Mouse (Mus musculus): ENCODE data around the gene Amer2. TPM values are rescaled to one million over a fixed set of nuclear protein-coding genes. Genes with fewer than 3 reads are reported as not detected.
"Not testable (repeated sequence)": the region's sequence is repeated elsewhere in the genome, so short reads cannot be mapped to it uniquely, and the experiment has no call there.

Amer2 gene
- total RNA-seq (2014; rRNA removed) (0.28 and 0.34 TPM in 2 replicates), polyA plus RNA-seq (2012; rRNA removed) (0.16 and 0.24 TPM in 2 replicates)

DNA sequence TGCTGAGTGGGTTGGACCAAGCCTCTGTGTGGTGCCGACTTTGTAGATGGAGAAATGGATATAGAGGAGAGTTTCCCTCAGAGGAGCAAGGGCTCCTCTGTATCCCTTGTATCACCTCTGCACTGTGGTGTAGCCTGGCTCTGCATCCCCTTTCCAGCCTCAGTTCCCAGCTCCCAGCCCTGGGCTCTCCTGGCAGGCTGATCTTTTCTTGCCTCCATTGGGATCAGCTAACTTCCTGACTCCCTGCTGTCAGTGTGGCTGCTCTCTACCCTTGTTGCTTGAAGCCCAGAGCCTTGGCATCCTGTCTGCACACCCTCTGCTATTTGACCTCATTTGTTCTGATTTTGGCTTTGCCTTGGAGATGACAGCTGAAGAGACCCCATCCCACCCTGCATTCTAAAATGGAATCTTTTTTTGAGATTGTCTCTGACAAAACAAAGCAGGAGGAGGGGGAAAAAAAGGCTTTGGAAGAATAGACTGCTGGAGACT, at the start of gene Amer2:
Gene Amer2 (plus strand): TSS at position 439 of the 489 bp plus-strand sequence.
- DNase-seq (ENCODE audit: extremely low read depth, low read depth, low spot score), result no peak
- Histone ChIP-seq H3K27me3 (ENCODE audit: control insufficient read depth, insufficient read depth, low read length) (no peaks in the 10 kb centered on the region), H3K4me1 (ENCODE audit: control insufficient read depth, insufficient read depth, low read length) (no peaks in the 10 kb centered on the region; the same call in 1 of the 2 replicates), H3K36me3 (ENCODE audit: control insufficient read depth, insufficient read depth, low read length) (no peaks in the 10 kb centered on the region), H3K4me3 (ENCODE audit: insufficient read depth, low read depth, low read length) (no peak within 1 kb of the TSS), H3K9ac (ENCODE audit: low read depth, low read length) (no peak within 1 kb of the TSS), H3K27ac (replicated peaks; ENCODE audit: insufficient read depth, low read depth, low read length) (no peak within 1 kb of the TSS), H3K79me2 (ENCODE audit: control insufficient read depth, insufficient read depth, low read length) (no peaks in the 10 kb centered on the region)
- WGBS, result 72% methylated on average over 1 of the region's 1 CpGs
- TF ChIP-seq CTCF (IDR thresholded peaks at IDR 0.05; ENCODE audit: low read depth, low read length), result no peak
- no peak for TF ChIP-seq POLR2A (IDR thresholded peaks at IDR 0.05; ENCODE audit: extremely low read depth, insufficient read depth, low read length)

DNA sequence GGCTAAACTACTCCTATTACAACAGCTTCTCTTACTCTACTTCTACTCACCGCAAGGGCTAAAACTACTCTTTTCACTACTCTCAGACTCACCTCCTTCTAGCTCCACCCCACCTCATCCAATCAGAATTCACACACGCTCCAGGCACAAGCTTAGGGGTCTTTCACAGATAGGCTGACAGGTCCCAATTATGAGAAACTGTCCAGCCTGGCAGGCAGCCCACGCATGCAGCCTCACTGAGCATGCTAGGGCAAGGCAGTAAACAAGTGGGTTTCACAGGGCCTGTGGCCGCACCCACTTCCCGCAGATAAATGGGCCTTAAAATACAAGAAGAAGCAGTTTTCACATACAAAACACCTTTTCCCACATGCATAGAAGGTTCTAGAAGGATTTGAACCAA, 33.1 kb upstream of the Amer2 start:
- not testable (repeated sequence) for H3K27ac ChIP-seq (replicated peaks; ENCODE audit: insufficient read depth, low read depth, low read length); H3K36me3 ChIP-seq (ENCODE audit: control insufficient read depth, insufficient read depth, low read length); H3K4me1 ChIP-seq (ENCODE audit: control insufficient read depth, insufficient read depth, low read length); H3K79me2 ChIP-seq (ENCODE audit: control insufficient read depth, insufficient read depth, low read length); DNase-seq (ENCODE audit: extremely low read depth, low read depth, low spot score); H3K27me3 ChIP-seq (ENCODE audit: control insufficient read depth, insufficient read depth, low read length); H3K9ac ChIP-seq (ENCODE audit: low read depth, low read length); H3K4me3 ChIP-seq (ENCODE audit: insufficient read depth, low read depth, low read length)
- 81% methylated on average over 5 of the region's 5 CpGs for WGBS

DNA sequence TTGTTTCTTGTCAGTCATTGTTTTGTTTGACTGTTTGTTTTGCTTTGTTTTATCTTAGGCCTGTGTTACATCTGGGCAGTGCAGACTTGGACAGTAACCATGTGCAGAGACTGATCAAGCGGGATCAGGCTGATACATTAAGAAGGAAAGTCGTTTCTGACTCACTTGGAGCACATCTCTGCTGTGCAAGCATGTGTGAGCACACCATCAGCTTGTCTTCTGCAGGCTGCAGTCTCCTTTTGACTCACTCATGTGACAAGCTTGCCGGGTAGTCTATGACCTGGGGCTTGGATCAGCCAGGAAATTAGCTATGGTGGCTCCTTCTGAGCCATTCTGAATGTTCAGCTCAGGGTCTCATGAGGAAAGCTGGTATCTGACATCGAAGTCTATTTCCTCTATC, 32.5 kb upstream of the Amer2 start:
- H3K27ac ChIP-seq (replicated peaks; ENCODE audit: insufficient read depth, low read depth, low read length), result no peak overlapping the region
- no peaks in the 10 kb centered on the region for H3K36me3 ChIP-seq (ENCODE audit: control insufficient read depth, insufficient read depth, low read length)
- H3K4me3 ChIP-seq (ENCODE audit: insufficient read depth, low read depth, low read length), result no peak overlapping the region
- WGBS, result 79% methylated on average over 4 of the region's 4 CpGs
- H3K9ac ChIP-seq (ENCODE audit: low read depth, low read length), result no peak overlapping the region
- no peaks in the 10 kb centered on the region for H3K79me2 ChIP-seq (ENCODE audit: control insufficient read depth, insufficient read depth, low read length)
- H3K27me3 ChIP-seq (ENCODE audit: control insufficient read depth, insufficient read depth, low read length), result no peaks in the 10 kb centered on the region
- no peak for DNase-seq (ENCODE audit: extremely low read depth, low read depth, low spot score)
- no peak for TF ChIP-seq CTCF (IDR thresholded peaks at IDR 0.05; ENCODE audit: low read depth, low read length)
- TF ChIP-seq POLR2A (IDR thresholded peaks at IDR 0.05; ENCODE audit: extremely low read depth, insufficient read depth, low read length), result no peak
- H3K4me1 ChIP-seq (ENCODE audit: control insufficient read depth, insufficient read depth, low read length), result no peaks in the 10 kb centered on the region

DNA sequence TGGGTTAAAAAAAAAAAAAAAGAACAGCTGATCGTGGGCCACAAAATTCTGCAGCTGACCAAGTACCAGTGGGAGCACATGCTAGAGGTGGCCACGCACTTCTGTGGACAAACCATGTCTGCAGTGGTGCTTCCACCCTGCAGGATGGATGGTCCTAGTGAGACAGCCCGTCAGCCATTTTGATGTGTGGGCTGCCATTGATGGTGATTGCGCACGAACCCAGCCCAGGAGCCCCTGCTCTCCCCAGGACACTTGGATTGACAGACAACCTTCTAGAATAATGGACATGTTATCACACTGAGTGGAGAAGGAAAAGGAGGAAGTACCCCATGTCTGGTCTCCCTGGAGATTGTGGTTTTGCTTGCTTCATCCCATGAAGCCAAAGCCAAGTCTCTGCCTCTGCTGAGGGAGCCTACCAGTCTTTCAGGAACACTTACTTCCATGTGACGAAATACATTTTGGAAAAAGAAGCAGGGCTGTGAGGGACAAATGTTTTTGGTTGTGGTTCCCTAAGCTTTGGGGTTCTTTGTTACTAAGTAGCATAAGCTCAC, 27.7 kb upstream of the Amer2 start:
- H3K4me3 ChIP-seq (ENCODE audit: insufficient read depth, low read depth, low read length), result no peak overlapping the region
- no peak for DNase-seq (ENCODE audit: extremely low read depth, low read depth, low spot score)
- no peaks in the 10 kb centered on the region for H3K4me1 ChIP-seq (ENCODE audit: control insufficient read depth, insufficient read depth, low read length)
- H3K79me2 ChIP-seq (ENCODE audit: control insufficient read depth, insufficient read depth, low read length), result no peaks in the 10 kb centered on the region
- 89% methylated on average over 6 of the region's 6 CpGs for WGBS
- H3K36me3 ChIP-seq (ENCODE audit: control insufficient read depth, insufficient read depth, low read length), result no peaks in the 10 kb centered on the region
- H3K27me3 ChIP-seq (ENCODE audit: control insufficient read depth, insufficient read depth, low read length), result no peaks in the 10 kb centered on the region
- no peak for TF ChIP-seq CTCF (IDR thresholded peaks at IDR 0.05; ENCODE audit: low read depth, low read length)
- no peak for TF ChIP-seq POLR2A (IDR thresholded peaks at IDR 0.05; ENCODE audit: extremely low read depth, insufficient read depth, low read length)
- H3K9ac ChIP-seq (ENCODE audit: low read depth, low read length), result no peak overlapping the region
- no peak overlapping the region for H3K27ac ChIP-seq (replicated peaks; ENCODE audit: insufficient read depth, low read depth, low read length)

DNA sequence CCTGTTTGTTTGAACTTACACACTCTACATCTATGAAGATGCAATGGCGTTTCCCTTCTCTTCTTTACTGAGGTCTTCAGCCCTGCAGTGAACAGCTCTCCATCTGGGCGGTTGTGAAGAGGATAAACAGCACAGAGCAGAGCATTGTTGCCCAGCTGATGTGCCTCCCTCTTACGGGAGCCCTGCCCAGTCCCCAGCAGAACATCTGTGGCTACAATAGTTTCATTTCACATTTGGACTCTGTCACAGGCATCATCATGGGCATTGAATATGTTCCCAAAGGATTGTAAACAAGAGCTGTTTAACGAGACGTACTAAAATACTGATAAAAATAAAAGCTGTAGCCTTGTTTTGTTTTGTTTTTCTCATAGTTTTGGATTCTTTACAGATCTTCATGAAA, 14.7 kb upstream of the Amer2 start:
- TF ChIP-seq CTCF (IDR thresholded peaks at IDR 0.05; ENCODE audit: low read depth, low read length) (no peak), POLR2A (IDR thresholded peaks at IDR 0.05; ENCODE audit: extremely low read depth, insufficient read depth, low read length) (no peak)
- 88% methylated on average over 5 of the region's 5 CpGs for WGBS
- no peak overlapping the region for H3K9ac ChIP-seq (ENCODE audit: low read depth, low read length)
- no peaks in the 10 kb centered on the region for H3K36me3 ChIP-seq (ENCODE audit: control insufficient read depth, insufficient read depth, low read length)
- DNase-seq (ENCODE audit: extremely low read depth, low read depth, low spot score), result no peak
- no peaks in the 10 kb centered on the region for H3K4me1 ChIP-seq (ENCODE audit: control insufficient read depth, insufficient read depth, low read length)
- no peaks in the 10 kb centered on the region for H3K27me3 ChIP-seq (ENCODE audit: control insufficient read depth, insufficient read depth, low read length)
- H3K4me3 ChIP-seq (ENCODE audit: insufficient read depth, low read depth, low read length), result no peak overlapping the region
- no peak overlapping the region for H3K27ac ChIP-seq (replicated peaks; ENCODE audit: insufficient read depth, low read depth, low read length)
- H3K79me2 ChIP-seq (ENCODE audit: control insufficient read depth, insufficient read depth, low read length), result no peaks in the 10 kb centered on the region

DNA sequence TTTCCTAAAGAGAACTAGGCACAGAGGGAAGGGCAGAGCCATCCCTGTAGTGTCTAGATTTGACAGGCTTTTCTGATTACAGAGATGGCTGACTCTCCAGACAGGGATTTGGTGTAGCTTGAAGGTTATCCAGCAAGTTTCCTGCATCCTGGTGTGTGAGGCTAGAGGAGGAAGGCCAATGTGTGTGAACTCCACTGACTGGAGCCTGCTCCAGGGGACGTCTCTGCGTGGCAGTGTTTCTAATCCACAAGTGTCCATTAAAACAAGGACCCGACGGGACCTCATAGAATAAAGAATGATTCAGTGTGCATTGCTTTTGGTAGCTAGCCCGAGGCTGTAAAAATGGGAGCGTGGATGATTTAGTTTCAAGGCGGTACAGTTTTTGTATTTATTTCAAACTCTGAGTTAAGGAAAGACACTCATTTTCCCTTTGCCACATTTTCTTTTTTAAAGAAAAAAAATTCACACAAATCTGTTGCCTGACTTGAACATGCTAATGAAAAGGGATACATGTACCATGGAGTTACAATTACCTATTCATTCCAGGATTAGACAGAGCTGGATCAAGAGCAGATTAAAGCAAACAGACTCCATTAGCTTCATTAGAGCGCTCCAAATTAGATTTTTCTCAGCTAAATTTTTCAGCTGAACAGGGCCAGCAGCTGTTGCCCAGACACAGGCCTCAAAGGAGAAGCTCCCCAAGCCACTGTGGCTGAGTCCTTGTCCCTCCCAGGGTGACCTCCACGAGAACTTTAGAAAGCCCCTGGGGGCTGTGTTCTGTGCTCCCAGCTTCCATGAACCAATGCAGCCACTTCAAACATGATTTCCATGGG, 11.5 kb upstream of the Amer2 start:
- no peak for TF ChIP-seq POLR2A (IDR thresholded peaks at IDR 0.05; ENCODE audit: extremely low read depth, insufficient read depth, low read length)
- no peak for TF ChIP-seq CTCF (IDR thresholded peaks at IDR 0.05; ENCODE audit: low read depth, low read length)
- H3K9ac ChIP-seq (ENCODE audit: low read depth, low read length), result no peak overlapping the region
- H3K27me3 ChIP-seq (ENCODE audit: control insufficient read depth, insufficient read depth, low read length), result no peaks in the 10 kb centered on the region
- DNase-seq (ENCODE audit: extremely low read depth, low read depth, low spot score), result no peak
- H3K79me2 ChIP-seq (ENCODE audit: control insufficient read depth, insufficient read depth, low read length), result no peaks in the 10 kb centered on the region
- H3K36me3 ChIP-seq (ENCODE audit: control insufficient read depth, insufficient read depth, low read length), result no peaks in the 10 kb centered on the region
- H3K27ac ChIP-seq (replicated peaks; ENCODE audit: insufficient read depth, low read depth, low read length), result no peak overlapping the region
- H3K4me3 ChIP-seq (ENCODE audit: insufficient read depth, low read depth, low read length), result no peak overlapping the region
- WGBS, result 84% methylated on average over 9 of the region's 9 CpGs
- 0 out of 2 replicates have a peak, but pooled peaks cover 2% of the 10 kb centered on the region for H3K4me1 ChIP-seq (ENCODE audit: control insufficient read depth, insufficient read depth, low read length)
